Mouse (Mus musculus): ENCODE data around the gene Frmd4b.

- TF ChIP-seq POLR2A (IDR thresholded peaks at IDR 0.05; ENCODE audit: low read depth, low read length) (no peak), CTCF (IDR thresholded peaks at IDR 0.05; ENCODE audit: extremely low read depth, insufficient read depth, insufficient read length, insufficient replicate concordance) (no peak)
These were observed 350.2 kb downstream of the Frmd4b start for GRCm38 (mm10) chr6:97267132-97267531.
